Mouse (Mus musculus): Measurements from ENCODE around the gene Card9. TPM values are rescaled to one million over a fixed set of nuclear protein-coding genes. Genes with fewer than 3 reads are reported as not detected.

The Card9 gene
- total RNA-seq, 2 experiments from 2014 or later, result 0.72 to 3.2 TPM

DNA sequence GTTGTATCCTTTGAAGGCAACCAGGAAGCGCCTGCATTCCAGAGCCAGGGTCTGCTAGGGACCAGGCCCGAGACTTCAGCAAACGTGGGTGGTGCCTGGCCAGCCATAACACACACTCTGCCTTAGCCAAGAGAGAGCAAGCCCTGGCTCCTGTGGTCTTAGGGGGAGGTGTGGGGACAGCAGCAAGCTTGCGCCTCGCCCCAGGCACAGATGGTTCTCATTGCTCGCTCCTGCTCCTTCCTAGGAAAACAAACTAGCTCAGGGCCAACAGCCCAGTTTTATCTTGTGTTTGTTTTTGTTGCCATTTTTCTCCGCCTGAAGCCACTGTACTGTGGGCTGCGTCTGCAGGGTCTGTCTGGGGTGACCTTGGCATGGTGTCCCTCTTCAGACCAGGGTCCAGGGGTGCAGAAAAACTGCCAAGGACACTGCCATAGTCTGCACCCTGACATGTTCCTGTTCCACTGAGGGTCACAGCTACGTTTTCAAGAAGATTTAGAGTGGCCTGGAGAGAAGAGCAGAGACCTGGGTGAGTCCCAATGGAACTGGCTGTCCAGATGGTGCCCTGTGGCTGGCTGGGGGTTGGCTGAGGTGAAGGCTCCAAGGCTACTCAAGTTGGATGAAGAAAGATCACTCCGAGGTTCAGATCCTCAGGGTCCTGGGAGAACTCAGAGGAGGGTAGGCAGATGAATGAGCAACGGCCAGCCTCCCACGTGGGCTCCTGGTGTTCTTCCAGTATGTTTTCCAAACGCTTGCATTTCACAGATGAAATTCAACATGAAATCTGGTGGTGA is 46.2 kb downstream of the Card9 start:
- no peak for ATAC-seq (replicated peaks; ENCODE audit: low FRiP score, low TSS enrichment, poor library complexity, severe bottlenecking)

DNA sequence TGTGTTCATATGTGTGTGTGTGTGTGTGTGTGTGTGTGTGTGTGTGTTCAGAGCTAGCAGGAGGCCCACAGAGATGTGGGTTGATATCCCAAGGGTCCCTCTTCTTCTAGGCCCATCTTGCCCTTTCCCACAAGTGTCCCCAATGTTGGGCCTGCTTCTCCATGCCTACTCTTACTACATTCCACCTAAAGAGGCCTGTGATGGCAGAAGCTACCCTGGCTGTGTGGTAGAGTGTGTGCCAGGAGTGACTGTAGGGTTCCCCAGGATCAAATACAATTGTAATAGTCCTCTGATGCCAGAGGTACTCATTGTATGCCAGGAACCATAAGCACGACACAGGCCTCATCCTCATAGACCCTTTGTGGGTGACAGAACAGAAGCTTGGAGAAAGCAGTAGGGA is 47.3 kb downstream of the Card9 start:
- ATAC-seq (replicated peaks; ENCODE audit: low FRiP score, low TSS enrichment, poor library complexity, severe bottlenecking), result no peak

GRCm38 (mm10) chr2:26312812-26313211 is 47.9 kb downstream of the Card9 start:
- ATAC-seq (replicated peaks; ENCODE audit: low FRiP score, low TSS enrichment, poor library complexity, severe bottlenecking), result no peak

- ATAC-seq (replicated peaks; ENCODE audit: low FRiP score, low TSS enrichment, poor library complexity, severe bottlenecking), result no peak
Measured at GRCm38 (mm10) chr2:26311936-26312335, 48.8 kb downstream of the Card9 start.

DNA sequence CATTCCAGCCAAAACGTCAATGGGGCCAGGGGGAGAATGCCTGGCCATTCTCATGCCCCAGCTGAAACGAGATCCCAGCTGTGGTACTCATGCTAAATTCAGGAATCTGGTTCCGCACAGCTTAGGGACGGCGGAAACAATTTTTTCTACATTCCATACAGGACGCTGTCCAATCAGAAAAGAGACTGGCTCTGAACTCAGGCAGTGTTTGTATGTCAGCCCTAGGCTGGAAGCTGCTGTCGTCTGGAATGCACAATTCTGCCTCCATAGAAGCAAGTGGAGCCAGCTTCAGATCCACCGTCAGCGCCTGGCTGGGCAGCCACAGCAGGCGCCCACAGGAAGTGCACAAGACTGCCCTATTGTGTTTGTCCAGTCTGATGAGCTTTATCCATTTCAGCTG is 51.0 kb downstream of the Card9 start:
- ATAC-seq (replicated peaks; ENCODE audit: low FRiP score, low TSS enrichment, poor library complexity, severe bottlenecking), result no peak

GRCm38 (mm10) chr2:26306702-26307101 is 54.0 kb downstream of the Card9 start:
- no peak for ATAC-seq (replicated peaks; ENCODE audit: low FRiP score, low TSS enrichment, poor library complexity, severe bottlenecking)

DNA sequence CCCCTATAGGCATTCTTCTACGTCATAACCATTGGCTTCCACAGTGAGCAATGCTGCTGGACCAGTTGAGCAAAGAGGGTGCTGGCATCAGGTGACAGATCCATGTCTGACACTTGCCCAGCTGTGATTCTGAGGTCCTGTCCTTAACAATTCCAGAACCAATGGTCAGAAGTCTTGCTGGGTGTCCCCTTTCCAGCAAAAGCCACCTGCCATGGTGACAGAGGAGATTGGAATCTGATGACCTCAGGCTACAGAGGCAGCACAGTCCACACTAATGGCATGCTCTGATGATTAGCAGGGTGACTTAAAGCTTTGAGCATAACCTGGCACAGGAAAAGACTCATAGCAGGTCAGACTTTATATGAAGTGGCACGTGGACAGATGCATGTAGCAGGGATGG is 55.2 kb downstream of the Card9 start:
- no peak for ATAC-seq (replicated peaks; ENCODE audit: low FRiP score, low TSS enrichment, poor library complexity, severe bottlenecking)

- ATAC-seq (replicated peaks; ENCODE audit: low FRiP score, low TSS enrichment, poor library complexity, severe bottlenecking), result no peak
Measured at GRCm38 (mm10) chr2:26304711-26305110, 56.0 kb downstream of the Card9 start.

Other genes starting within 250 kb of the Card9 start
- gene Nacc2, start 237.7 kb downstream of the Card9 start, total RNA-seq (2014; fragmentation: Nextera tagmentation), result 5.2 and 8.5 TPM in 2 replicates
- 3.8 and 3.9 TPM in 2 replicates for gene Nacc2, start 237.7 kb downstream of the Card9 start, total RNA-seq (2017)
- not detected in 2 replicates for gene Lhx3, start 152.6 kb downstream of the Card9 start, total RNA-seq (2014; fragmentation: Nextera tagmentation)
- gene Lhx3, start 152.6 kb downstream of the Card9 start, total RNA-seq (2017), result not detected in 2 replicates
- gene Qsox2, start 123.4 kb downstream of the Card9 start, total RNA-seq (2014; fragmentation: Nextera tagmentation), result 6.7 and 7.9 TPM in 2 replicates
- gene Qsox2, start 123.4 kb downstream of the Card9 start, total RNA-seq (2017), result 5.4 and 6.2 TPM in 2 replicates
- gene Ccdc187, start 66.4 kb downstream of the Card9 start, total RNA-seq (2014; fragmentation: Nextera tagmentation), result not detected in 2 replicates
- not detected in 2 replicates for gene Ccdc187, start 66.4 kb downstream of the Card9 start, total RNA-seq (2017)
- 2.8 and 6.8 TPM in 2 replicates for gene Gpsm1, start 45.4 kb downstream of the Card9 start, total RNA-seq (2014; fragmentation: Nextera tagmentation)
- gene Gpsm1, start 45.4 kb downstream of the Card9 start, total RNA-seq (2017), result 6.9 and 12.4 TPM in 2 replicates
- 12.7 and 20.7 TPM in 2 replicates for gene Dnlz, start 8.8 kb downstream of the Card9 start, total RNA-seq (2014; fragmentation: Nextera tagmentation)
- 9.4 and 15.3 TPM in 2 replicates for gene Dnlz, start 8.8 kb downstream of the Card9 start, total RNA-seq (2017)
- gene Snapc4, start 19.7 kb upstream of the Card9 start, total RNA-seq (2014; fragmentation: Nextera tagmentation), result 64.6 and 87.4 TPM in 2 replicates
- 33.6 and 52.3 TPM in 2 replicates for gene Snapc4, start 19.7 kb upstream of the Card9 start, total RNA-seq (2017)
- 45.3 and 72.2 TPM in 2 replicates for gene Entr1, start 28.4 kb upstream of the Card9 start, total RNA-seq (2014; fragmentation: Nextera tagmentation)
- 38.6 and 56.8 TPM in 2 replicates for gene Entr1, start 28.4 kb upstream of the Card9 start, total RNA-seq (2017)
- 75.8 and 78.0 TPM in 2 replicates for gene Pmpca, start 28.4 kb upstream of the Card9 start, total RNA-seq (2014; fragmentation: Nextera tagmentation)
- gene Pmpca, start 28.4 kb upstream of the Card9 start, total RNA-seq (2017), result 68.3 and 90.5 TPM in 2 replicates
- 20.3 and 22.6 TPM in 2 replicates for gene Inpp5e, start 48.3 kb upstream of the Card9 start, total RNA-seq (2014; fragmentation: Nextera tagmentation)
- 4.5 and 9.2 TPM in 2 replicates for gene Inpp5e, start 48.3 kb upstream of the Card9 start, total RNA-seq (2017)
- 32.7 and 37.7 TPM in 2 replicates for gene Sec16a, start 84.3 kb upstream of the Card9 start, total RNA-seq (2014; fragmentation: Nextera tagmentation)
- gene Sec16a, start 84.3 kb upstream of the Card9 start, total RNA-seq (2017), result 16.6 and 29.8 TPM in 2 replicates
- 2.6 and 3.1 TPM in 2 replicates for gene Notch1, start 155.7 kb upstream of the Card9 start, total RNA-seq (2014; fragmentation: Nextera tagmentation)
- gene Notch1, start 155.7 kb upstream of the Card9 start, total RNA-seq (2017), result 0.56 and 0.61 TPM in 2 replicates
- 88.4 and 89.4 TPM in 2 replicates for gene Egfl7, start 219.1 kb upstream of the Card9 start, total RNA-seq (2014; fragmentation: Nextera tagmentation)
- gene Egfl7, start 219.1 kb upstream of the Card9 start, total RNA-seq (2017), result 31.8 and 63.1 TPM in 2 replicates
- gene Gm20532, start 225.7 kb upstream of the Card9 start, total RNA-seq (2014; fragmentation: Nextera tagmentation), result not detected in 2 replicates
- not detected in 2 replicates for gene Gm20532, start 225.7 kb upstream of the Card9 start, total RNA-seq (2017)
- 14.8 and 15.2 TPM in 2 replicates for gene Agpat2, start 243.5 kb upstream of the Card9 start, total RNA-seq (2014; fragmentation: Nextera tagmentation)
- gene Agpat2, start 243.5 kb upstream of the Card9 start, total RNA-seq (2017), result 9.9 and 11.8 TPM in 2 replicates